Mouse (Mus musculus): ENCODE data around the gene Syngr1.

The Syngr1 gene

GRCm38 (mm10) chr15:80071951-80072437 lies 19.1 kb upstream of the Syngr1 start:
- DNase-seq, result peak; percentile 10

GRCm38 (mm10) chr15:80072579-80073255 lies 18.4 kb upstream of the Syngr1 start:
- no peak for DNase-seq

- DNase-seq, result no peak
Observed at GRCm38 (mm10) chr15:80073256-80073621, 17.9 kb upstream of the Syngr1 start.

- DNase-seq, result peak; percentile 24
Observed at GRCm38 (mm10) chr15:80074663-80075373, 16.3 kb upstream of the Syngr1 start.

- peak; percentile 22 for DNase-seq
Observed at GRCm38 (mm10) chr15:80075374-80075694, 15.8 kb upstream of the Syngr1 start.

GRCm38 (mm10) chr15:80075733-80076337 lies 15.3 kb upstream of the Syngr1 start:
- no peak for DNase-seq

GRCm38 (mm10) chr15:80076338-80077136 lies 14.6 kb upstream of the Syngr1 start:
- peak; percentile 53 for DNase-seq

GRCm38 (mm10) chr15:80078058-80078814 lies 12.9 kb upstream of the Syngr1 start:
- DNase-seq, result peak; percentile 31

GRCm38 (mm10) chr15:80079129-80079668 lies 11.9 kb upstream of the Syngr1 start:
- peak; percentile 11 for DNase-seq

GRCm38 (mm10) chr15:80079954-80080353 lies 11.2 kb upstream of the Syngr1 start:
- DNase-seq, result peak; percentile 27

- DNase-seq, result peak; percentile 63
Observed at GRCm38 (mm10) chr15:80080711-80081615, 10.2 kb upstream of the Syngr1 start.

GRCm38 (mm10) chr15:80081801-80082546 lies 9.2 kb upstream of the Syngr1 start:
- peak; percentile 57 for DNase-seq

GRCm38 (mm10) chr15:80082661-80083275 lies 8.4 kb upstream of the Syngr1 start:
- no peak for DNase-seq

- DNase-seq, result peak; percentile 99
Observed at GRCm38 (mm10) chr15:80083276-80083731, 7.8 kb upstream of the Syngr1 start.

GRCm38 (mm10) chr15:80083740-80084139 lies 7.4 kb upstream of the Syngr1 start:
- no peak for DNase-seq

- DNase-seq, result peak; percentile 43
Observed at GRCm38 (mm10) chr15:80087406-80088012, 3.6 kb upstream of the Syngr1 start.

- peak; percentile 92 for DNase-seq
Observed at GRCm38 (mm10) chr15:80088637-80089036, 2.5 kb upstream of the Syngr1 start.

- DNase-seq, result peak; percentile 47
Observed at GRCm38 (mm10) chr15:80090155-80090554, 979 bp upstream of the Syngr1 start.

GRCm38 (mm10) chr15:80090741-80091120 lies 403 bp upstream of the Syngr1 start:
- peak; percentile 70 for DNase-seq
